Comparison of ENCODE assay signal across 15 mouse cellular contexts in the genomic region with DNA sequence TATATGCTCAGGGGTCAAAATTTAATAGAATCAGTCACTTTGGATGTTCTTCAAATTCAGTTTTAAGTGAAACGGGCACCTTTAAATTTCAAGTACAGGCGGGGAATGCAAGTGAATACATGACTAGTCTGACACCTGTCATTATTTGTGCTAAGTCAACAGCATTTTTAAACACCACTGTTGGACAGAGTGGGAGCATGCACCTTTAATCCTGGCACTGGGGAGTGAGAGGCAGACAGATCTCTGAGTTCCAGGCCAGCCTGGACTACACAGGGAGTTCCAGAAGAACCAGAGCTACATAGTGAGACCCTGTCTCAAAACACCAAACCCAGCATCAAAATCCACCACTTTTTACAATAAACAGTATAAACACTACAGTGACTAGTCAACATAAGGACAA.
"Had no signal": no experiment of that assay in that cellular context is flagged by ENCODE, and none has a peak within 500 bp of the region (broad histone marks: within the 10 kb centered on the region; RNA-seq: fewer than 3 reads in every experiment).

No protein-coding gene starts in this region.

- H3K27ac ChIP-seq: hindbrain, postnatal 0 days; layer of hippocampus, adult 2 months; limb, embryonic 12.5 days; liver, embryonic 13.5 days; midbrain, embryonic 10.5 days; neural tube, embryonic 15.5 days had no signal

- H3K4me2 ChIP-seq: limb, embryonic 12.5 days; liver, embryonic 13.5 days; lung, embryonic 14.5 days; neural tube, embryonic 15.5 days had no signal

- H3K27me3 ChIP-seq: limb, embryonic 12.5 days; liver, embryonic 13.5 days; neural tube, embryonic 15.5 days had no signal

- H3K9ac ChIP-seq: limb, embryonic 12.5 days; liver, embryonic 13.5 days; lung, embryonic 14.5 days; neural tube, embryonic 15.5 days had no signal

- H3K36me3 ChIP-seq: neural tube, embryonic 15.5 days had no signal

- DNase-seq: kidney, adult 9 months; kidney, postnatal 10 days; kidney, postnatal 4 days; liver, embryonic 13.5 days; lung, embryonic 14.5 days; lung, postnatal 4 days; midbrain, embryonic 14.5 days; right cerebral cortex, adult 18-20 months; right cerebral cortex, postnatal 25 days had no signal

- ATAC-seq: hindbrain, postnatal 0 days had no signal

- H3K9me3 ChIP-seq: limb, embryonic 12.5 days; liver, embryonic 13.5 days; midbrain, embryonic 10.5 days; neural tube, embryonic 15.5 days had no signal

- H3K4me1 ChIP-seq: limb, embryonic 12.5 days; midbrain, embryonic 10.5 days; neural tube, embryonic 15.5 days had no signal

- H3K4me3 ChIP-seq: layer of hippocampus, adult 2 months; limb, embryonic 12.5 days; liver, embryonic 13.5 days; midbrain, embryonic 10.5 days; myocyte; neural tube, embryonic 15.5 days had no signal
